Mouse (Mus musculus): ENCODE data around the gene Ppp4r1.

- TF ChIP-seq EP300 (IDR thresholded peaks at IDR 0.05; ENCODE audit: low read depth) (no peak), CTCF (IDR thresholded peaks at IDR 0.05; ENCODE audit: low read depth) (no peak)
These were observed 28.7 kb downstream of the Ppp4r1 start for GRCm38 (mm10) chr17:65811032-65811431.
